Mouse (Mus musculus): ENCODE data around the gene Washc1. TPM values are rescaled to one million over a fixed set of nuclear protein-coding genes. Genes with fewer than 3 reads are reported as not detected.
"Not testable (repeated sequence)": the region's sequence is repeated elsewhere in the genome, so short reads cannot be mapped to it uniquely, and the experiment has no call there.

Gene Washc1
- polyA plus RNA-seq, 2 experiments: 39.4 to 53.3 TPM

- 1% methylated on average over 20 of the region's 20 CpGs for WGBS
- TF ChIP-seq POLR2A (IDR thresholded peaks at IDR 0.05; ENCODE audit: borderline replicate concordance, extremely low read depth, insufficient read depth, insufficient read length): no peak
- H3K4me3 ChIP-seq (replicated peaks; ENCODE audit: low read length): peak overlapping the region; percentile 85
- H3K4me1 ChIP-seq (ENCODE audit: control insufficient read depth, insufficient read depth, low read length): peaks cover 8% of the 10 kb centered on the region
- H3K27ac ChIP-seq (replicated peaks; ENCODE audit: low read depth, low read length): peak overlapping the region; percentile 80
- ATAC-seq (ENCODE audit: low FRiP score, low read depth) (peak; percentile 23), DNase-seq (ENCODE audit: low spot score) (no peak)
- H3K4me2 ChIP-seq (replicated peaks; ENCODE audit: low read depth, low read length, severe bottlenecking): peak overlapping the region; percentile 50
- H3K36me3 ChIP-seq (ENCODE audit: control insufficient read depth, insufficient read depth, low read length): peaks cover 24% of the 10 kb centered on the region
- H3K9ac ChIP-seq (ENCODE audit: low read depth, low read length, severe bottlenecking): peak overlapping the region; percentile 60
- no peaks in the 10 kb centered on the region for H3K9me3 ChIP-seq (ENCODE audit: control insufficient read depth, low read length)
- no peaks in the 10 kb centered on the region for H3K27me3 ChIP-seq (ENCODE audit: control insufficient read depth, insufficient read depth, low read length)
Measured at GRCm38 (mm10) chr17:66123816-66124610, 12.7 kb downstream of the Washc1 start.

- peaks cover 20% of the 10 kb centered on the region for H3K36me3 ChIP-seq (ENCODE audit: control insufficient read depth, insufficient read depth, low read length)
- peaks cover 8% of the 10 kb centered on the region for H3K4me1 ChIP-seq (ENCODE audit: control insufficient read depth, insufficient read depth, low read length)
- DNase-seq (ENCODE audit: low spot score) (no peak), ATAC-seq (ENCODE audit: low FRiP score, low read depth) (no peak)
- no peak for TF ChIP-seq POLR2A (IDR thresholded peaks at IDR 0.05; ENCODE audit: borderline replicate concordance, extremely low read depth, insufficient read depth, insufficient read length)
- H3K9me3 ChIP-seq (ENCODE audit: control insufficient read depth, low read length): no peaks in the 10 kb centered on the region
- H3K9ac ChIP-seq (ENCODE audit: low read depth, low read length, severe bottlenecking): no peak overlapping the region
- no peaks in the 10 kb centered on the region for H3K27me3 ChIP-seq (ENCODE audit: control insufficient read depth, insufficient read depth, low read length)
- 58% methylated on average over 5 of the region's 5 CpGs for WGBS
- no peak overlapping the region for H3K27ac ChIP-seq (replicated peaks; ENCODE audit: low read depth, low read length)
- H3K4me3 ChIP-seq (replicated peaks; ENCODE audit: low read length): no peak overlapping the region
- H3K4me2 ChIP-seq (replicated peaks; ENCODE audit: low read depth, low read length, severe bottlenecking): no peak overlapping the region; the same call in 1 of the 2 replicates
Measured at GRCm38 (mm10) chr17:66125211-66125610, 13.9 kb downstream of the Washc1 start.

- ATAC-seq (ENCODE audit: low FRiP score, low read depth): no peak
- no peak overlapping the region for H3K27ac ChIP-seq (replicated peaks; ENCODE audit: low read depth, low read length)
- WGBS: 87% methylated on average over 9 of the region's 9 CpGs
- no peak for TF ChIP-seq POLR2A (IDR thresholded peaks at IDR 0.05; ENCODE audit: borderline replicate concordance, extremely low read depth, insufficient read depth, insufficient read length)
- no peaks in the 10 kb centered on the region for H3K9me3 ChIP-seq (ENCODE audit: control insufficient read depth, low read length)
- H3K36me3 ChIP-seq (ENCODE audit: control insufficient read depth, insufficient read depth, low read length): peaks cover 62% of the 10 kb centered on the region
- H3K4me1 ChIP-seq (ENCODE audit: control insufficient read depth, insufficient read depth, low read length): no peaks in the 10 kb centered on the region
- H3K27me3 ChIP-seq (ENCODE audit: control insufficient read depth, insufficient read depth, low read length): no peaks in the 10 kb centered on the region
- H3K9ac ChIP-seq (ENCODE audit: low read depth, low read length, severe bottlenecking): no peak overlapping the region
- H3K4me3 ChIP-seq (replicated peaks; ENCODE audit: low read length): no peak overlapping the region
- H3K4me2 ChIP-seq (replicated peaks; ENCODE audit: low read depth, low read length, severe bottlenecking): no peak overlapping the region
- DNase-seq (ENCODE audit: low spot score): no peak
Measured at GRCm38 (mm10) chr17:66130371-66130770, 19.0 kb downstream of the Washc1 start.

GRCm38 (mm10) chr17:66131212-66131611 lies 19.9 kb downstream of the Washc1 start:
- Histone ChIP-seq H3K4me2 (replicated peaks; ENCODE audit: low read depth, low read length, severe bottlenecking) (no peak overlapping the region), H3K27me3 (ENCODE audit: control insufficient read depth, insufficient read depth, low read length) (no peaks in the 10 kb centered on the region), H3K36me3 (ENCODE audit: control insufficient read depth, insufficient read depth, low read length) (peaks cover 70% of the 10 kb centered on the region), H3K4me1 (ENCODE audit: control insufficient read depth, insufficient read depth, low read length) (no peaks in the 10 kb centered on the region), H3K4me3 (replicated peaks; ENCODE audit: low read length) (no peak overlapping the region), H3K9me3 (ENCODE audit: control insufficient read depth, low read length) (no peaks in the 10 kb centered on the region), H3K9ac (ENCODE audit: low read depth, low read length, severe bottlenecking) (no peak overlapping the region), H3K27ac (replicated peaks; ENCODE audit: low read depth, low read length) (no peak overlapping the region)
- no peak for ATAC-seq (ENCODE audit: low FRiP score, low read depth)
- 98% methylated on average over 4 of the region's 4 CpGs for WGBS
- no peak for TF ChIP-seq POLR2A (IDR thresholded peaks at IDR 0.05; ENCODE audit: borderline replicate concordance, extremely low read depth, insufficient read depth, insufficient read length)
- no peak for DNase-seq (ENCODE audit: low spot score)

- DNase-seq (ENCODE audit: low spot score); H3K4me2 ChIP-seq (replicated peaks; ENCODE audit: low read depth, low read length, severe bottlenecking); H3K4me1 ChIP-seq (ENCODE audit: control insufficient read depth, insufficient read depth, low read length); ATAC-seq (ENCODE audit: low FRiP score, low read depth); H3K27ac ChIP-seq (replicated peaks; ENCODE audit: low read depth, low read length); H3K27me3 ChIP-seq (ENCODE audit: control insufficient read depth, insufficient read depth, low read length); H3K4me3 ChIP-seq (replicated peaks; ENCODE audit: low read length); H3K9ac ChIP-seq (ENCODE audit: low read depth, low read length, severe bottlenecking); H3K9me3 ChIP-seq (ENCODE audit: control insufficient read depth, low read length): not testable (repeated sequence)
- H3K36me3 ChIP-seq (ENCODE audit: control insufficient read depth, insufficient read depth, low read length): peaks cover 42% of the 10 kb centered on the region
- WGBS: 67% methylated on average over 4 of the region's 8 CpGs
Measured at GRCm38 (mm10) chr17:66152706-66153662, 41.6 kb downstream of the Washc1 start.

- not testable (repeated sequence) for H3K4me2 ChIP-seq (replicated peaks; ENCODE audit: low read depth, low read length, severe bottlenecking); H3K9me3 ChIP-seq (ENCODE audit: control insufficient read depth, low read length); DNase-seq (ENCODE audit: low spot score); ATAC-seq (ENCODE audit: low FRiP score, low read depth); H3K27ac ChIP-seq (replicated peaks; ENCODE audit: low read depth, low read length); H3K27me3 ChIP-seq (ENCODE audit: control insufficient read depth, insufficient read depth, low read length); H3K4me1 ChIP-seq (ENCODE audit: control insufficient read depth, insufficient read depth, low read length); H3K4me3 ChIP-seq (replicated peaks; ENCODE audit: low read length); H3K9ac ChIP-seq (ENCODE audit: low read depth, low read length, severe bottlenecking)
- WGBS: 97% methylated on average over 3 of the region's 4 CpGs
- H3K36me3 ChIP-seq (ENCODE audit: control insufficient read depth, insufficient read depth, low read length): peaks cover 33% of the 10 kb centered on the region
Measured at GRCm38 (mm10) chr17:66153735-66154423, 42.5 kb downstream of the Washc1 start.
